Mouse (Mus musculus): ENCODE measurements at regions not wholly inside any gene's neighbourhood (a gene's known extent, or its start where the extent isn't known, plus 50 kb on each side); places are given as distances from the start of the nearest gene placed in this dataset.

GRCm38 (mm10) chr13:52187841-52188604 lies 341.5 kb downstream of the Gadd45g start:
- Histone ChIP-seq H3K4me1 (ENCODE audit: control insufficient read depth, insufficient read depth, low read length) (peaks cover 27% of the 10 kb centered on the region), H3K4me3 (ENCODE audit: insufficient read depth, low read length) (no peak overlapping the region), H3K27ac (ENCODE audit: insufficient read depth, low read depth, low read length) (no peak overlapping the region)
- TF ChIP-seq POLR2A (IDR thresholded peaks at IDR 0.05; ENCODE audit: borderline replicate concordance, low read depth, low read length) (no peak), CTCF (IDR thresholded peaks at IDR 0.05; ENCODE audit: low read depth, low read length) (no peak)

GRCm38 (mm10) chr13:52188605-52189003 lies 342.1 kb downstream of the Gadd45g start:
- TF ChIP-seq POLR2A (IDR thresholded peaks at IDR 0.05; ENCODE audit: borderline replicate concordance, low read depth, low read length) (no peak), CTCF (IDR thresholded peaks at IDR 0.05; ENCODE audit: low read depth, low read length) (no peak)
- Histone ChIP-seq H3K27ac (ENCODE audit: insufficient read depth, low read depth, low read length) (no peak overlapping the region), H3K4me3 (ENCODE audit: insufficient read depth, low read length) (no peak overlapping the region), H3K4me1 (ENCODE audit: control insufficient read depth, insufficient read depth, low read length) (peaks cover 27% of the 10 kb centered on the region)

DNA sequence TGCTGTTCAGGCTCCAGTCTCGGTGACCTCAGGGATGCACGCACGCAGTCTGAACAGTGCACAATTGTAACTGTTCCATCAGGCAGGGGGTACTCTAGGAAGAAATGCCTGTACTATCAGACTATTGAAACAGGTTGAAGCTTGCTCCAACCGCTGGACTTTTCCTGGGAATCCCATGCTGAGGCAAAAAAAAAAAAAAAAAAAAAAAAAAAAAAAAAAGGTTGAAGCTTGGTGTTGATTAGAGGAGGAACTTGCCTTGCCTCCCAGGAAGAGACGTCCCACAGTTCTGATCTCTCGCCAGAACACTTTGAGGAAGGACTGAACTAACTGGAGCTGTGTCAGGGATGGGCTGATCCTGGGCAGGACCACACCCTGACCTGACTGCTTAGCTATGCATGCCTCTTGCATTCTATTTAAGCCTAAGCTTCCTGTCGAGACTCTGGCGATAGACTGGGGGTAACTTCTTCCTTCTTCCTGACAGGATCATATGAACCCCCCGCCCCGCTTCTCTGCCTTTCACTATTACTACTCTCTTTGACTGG lies 341.6 kb downstream of the Diras2 start:
- Histone ChIP-seq H3K4me1 (ENCODE audit: control insufficient read depth, insufficient read depth, low read length) (peaks cover 27% of the 10 kb centered on the region), H3K4me3 (ENCODE audit: insufficient read depth, low read length) (no peak overlapping the region), H3K27ac (ENCODE audit: insufficient read depth, low read depth, low read length) (no peak overlapping the region)
- TF ChIP-seq CTCF (IDR thresholded peaks at IDR 0.05; ENCODE audit: low read depth, low read length), result no peak
- no peak for TF ChIP-seq POLR2A (IDR thresholded peaks at IDR 0.05; ENCODE audit: borderline replicate concordance, low read depth, low read length)

DNA sequence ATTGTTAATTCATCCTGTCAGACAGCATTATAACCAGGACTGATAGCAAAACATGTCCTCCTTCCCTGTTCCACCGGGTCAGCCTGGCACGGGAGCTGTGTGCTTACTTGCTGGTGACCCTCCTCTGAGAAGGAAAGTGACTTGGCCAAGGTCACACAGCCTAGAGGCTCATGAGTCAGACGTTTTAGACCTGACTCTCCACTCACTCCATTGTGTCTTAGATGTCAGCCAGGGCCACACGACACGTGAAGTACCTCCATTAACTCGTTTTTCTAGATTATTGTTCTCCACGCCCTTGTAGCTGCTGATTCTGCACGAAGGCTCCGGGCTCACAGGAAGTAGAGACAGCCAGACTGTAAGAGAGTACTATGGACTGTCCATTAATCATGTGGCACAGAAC lies 340.8 kb downstream of the Diras2 start:
- no peak overlapping the region for H3K4me3 ChIP-seq (ENCODE audit: insufficient read depth, low read length)
- no peak for TF ChIP-seq CTCF (IDR thresholded peaks at IDR 0.05; ENCODE audit: low read depth, low read length)
- no peak for TF ChIP-seq POLR2A (IDR thresholded peaks at IDR 0.05; ENCODE audit: borderline replicate concordance, low read depth, low read length)
- peaks cover 27% of the 10 kb centered on the region for H3K4me1 ChIP-seq (ENCODE audit: control insufficient read depth, insufficient read depth, low read length)
- no peak overlapping the region for H3K27ac ChIP-seq (ENCODE audit: insufficient read depth, low read depth, low read length)

DNA sequence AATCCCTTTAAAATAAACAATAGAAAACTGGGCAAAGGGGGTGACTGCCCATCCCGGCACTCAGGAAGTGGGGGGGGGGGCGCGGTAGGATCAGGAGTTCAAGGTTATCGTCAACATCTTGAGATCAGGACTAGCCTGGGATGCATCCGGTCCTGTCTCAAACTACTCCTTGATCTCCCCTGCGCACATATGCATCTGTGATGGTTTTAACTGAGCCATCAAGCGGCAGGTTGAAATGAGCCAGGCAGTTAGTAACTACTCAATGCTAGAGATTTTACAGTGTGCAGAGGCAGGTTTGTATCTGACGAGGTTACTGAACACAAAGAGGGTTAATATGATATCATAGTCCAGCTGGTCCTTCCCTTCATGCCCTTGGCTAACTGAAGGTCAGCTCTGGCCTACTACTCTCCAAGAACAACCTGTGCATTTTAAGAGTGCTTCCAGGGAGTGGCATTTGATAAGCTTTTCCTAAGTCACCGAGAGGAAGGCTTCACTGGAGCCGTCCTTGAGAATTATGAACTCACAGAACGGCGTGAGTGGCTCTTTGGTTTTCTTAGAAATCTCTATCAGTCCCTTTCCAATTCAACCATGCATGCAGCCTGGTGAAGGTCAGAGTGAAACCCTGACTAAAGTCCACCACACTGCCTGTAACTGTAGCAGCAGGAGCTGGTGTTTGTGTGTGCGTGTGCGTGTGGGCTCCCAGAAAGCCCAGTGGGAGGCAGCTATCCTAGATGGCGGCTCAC lies 340.1 kb downstream of the Diras2 start:
- Histone ChIP-seq H3K27ac (ENCODE audit: insufficient read depth, low read depth, low read length) (no peak overlapping the region), H3K4me1 (ENCODE audit: control insufficient read depth, insufficient read depth, low read length) (peaks cover 27% of the 10 kb centered on the region), H3K4me3 (ENCODE audit: insufficient read depth, low read length) (no peak overlapping the region)
- TF ChIP-seq POLR2A (IDR thresholded peaks at IDR 0.05; ENCODE audit: borderline replicate concordance, low read depth, low read length), result no peak
- no peak for TF ChIP-seq CTCF (IDR thresholded peaks at IDR 0.05; ENCODE audit: low read depth, low read length)

DNA sequence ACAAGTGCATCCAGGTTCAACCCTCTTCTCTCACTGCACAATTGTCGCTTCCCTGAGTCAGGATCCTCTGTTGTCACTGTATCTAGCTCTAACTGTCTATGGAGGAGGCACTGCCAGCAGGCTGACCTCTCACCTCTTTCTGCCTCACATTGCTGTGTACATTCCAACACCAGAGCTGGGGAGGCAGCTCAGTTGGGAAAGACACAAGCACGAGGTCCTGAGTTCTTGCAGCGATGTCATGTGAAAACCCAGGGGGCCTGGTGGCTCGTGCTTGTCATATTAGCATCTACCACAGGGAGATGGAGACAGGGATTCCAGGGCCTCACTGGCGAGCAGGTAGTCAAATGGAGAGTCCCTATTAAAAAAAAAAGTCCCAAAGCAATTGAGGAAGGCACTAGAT lies 334.2 kb downstream of the Diras2 start:
- no peak overlapping the region for H3K4me3 ChIP-seq (ENCODE audit: insufficient read depth, low read length)
- H3K4me1 ChIP-seq (ENCODE audit: control insufficient read depth, insufficient read depth, low read length), result no peaks in the 10 kb centered on the region
- TF ChIP-seq CTCF (IDR thresholded peaks at IDR 0.05; ENCODE audit: low read depth, low read length) (no peak), POLR2A (IDR thresholded peaks at IDR 0.05; ENCODE audit: borderline replicate concordance, low read depth, low read length) (no peak)
- no peak overlapping the region for H3K27ac ChIP-seq (ENCODE audit: insufficient read depth, low read depth, low read length)

DNA sequence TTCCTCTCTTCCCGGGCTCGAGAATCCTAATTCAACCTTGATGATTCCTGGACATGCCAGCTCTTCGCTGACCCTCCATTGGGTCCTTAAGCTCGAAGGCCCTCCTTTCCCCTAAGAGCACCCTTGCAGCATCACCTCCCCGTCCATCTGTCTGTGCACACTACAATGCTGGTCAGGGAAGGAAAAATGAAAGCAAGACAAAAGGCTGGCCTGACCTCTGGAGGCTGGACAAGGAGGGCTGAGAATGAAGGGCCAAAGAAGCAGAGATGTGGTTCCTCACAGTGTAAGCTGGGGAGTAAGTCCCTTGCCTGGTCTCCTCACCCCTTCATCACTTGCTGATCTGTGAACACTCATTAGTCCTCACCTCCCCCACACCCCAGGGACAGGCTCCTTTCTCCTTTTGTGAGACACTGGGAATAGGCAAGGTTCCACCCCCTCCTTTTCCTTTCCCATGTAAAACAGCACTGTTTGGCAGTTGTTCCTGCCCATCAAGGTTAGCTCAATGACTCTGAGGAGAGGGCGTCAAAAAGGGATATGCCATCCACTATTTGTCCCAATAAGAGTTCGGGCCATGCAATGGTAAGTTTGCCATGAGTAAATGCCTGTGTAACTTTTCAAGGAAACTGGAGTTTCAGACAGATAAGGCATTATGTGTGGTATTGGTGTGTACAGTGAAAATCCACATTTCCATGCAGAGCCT lies 332.3 kb downstream of the Diras2 start:
- Histone ChIP-seq H3K4me3 (ENCODE audit: insufficient read depth, low read length) (no peak overlapping the region), H3K4me1 (ENCODE audit: control insufficient read depth, insufficient read depth, low read length) (no peaks in the 10 kb centered on the region), H3K27ac (ENCODE audit: insufficient read depth, low read depth, low read length) (no peak overlapping the region)
- TF ChIP-seq CTCF (IDR thresholded peaks at IDR 0.05; ENCODE audit: low read depth, low read length) (no peak), POLR2A (IDR thresholded peaks at IDR 0.05; ENCODE audit: borderline replicate concordance, low read depth, low read length) (no peak)

DNA sequence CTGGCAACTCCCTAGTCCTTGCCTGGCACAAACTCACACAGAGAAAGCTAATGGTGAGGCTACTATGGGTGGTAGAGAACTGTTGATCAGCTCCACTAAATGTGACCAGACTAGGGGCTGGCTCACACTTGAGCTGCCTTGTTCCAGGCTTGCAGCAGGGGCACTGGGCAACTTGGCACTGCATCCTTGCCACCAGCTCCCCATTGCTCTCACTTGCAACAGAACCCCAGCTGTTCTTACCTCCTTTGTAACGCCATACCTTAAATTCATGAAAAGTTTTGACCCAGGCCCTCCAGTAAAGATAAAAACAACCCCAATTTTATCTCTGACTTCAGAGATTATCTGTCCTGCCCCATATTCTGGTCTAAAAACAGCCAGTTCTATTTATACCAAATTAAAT lies 328.7 kb downstream of the Diras2 start:
- TF ChIP-seq CTCF (IDR thresholded peaks at IDR 0.05; ENCODE audit: low read depth, low read length), result no peak
- no peak for TF ChIP-seq POLR2A (IDR thresholded peaks at IDR 0.05; ENCODE audit: borderline replicate concordance, low read depth, low read length)
- H3K4me1 ChIP-seq (ENCODE audit: control insufficient read depth, insufficient read depth, low read length), result no peaks in the 10 kb centered on the region
- no peak overlapping the region for H3K27ac ChIP-seq (ENCODE audit: insufficient read depth, low read depth, low read length)
- no peak overlapping the region for H3K4me3 ChIP-seq (ENCODE audit: insufficient read depth, low read length)

DNA sequence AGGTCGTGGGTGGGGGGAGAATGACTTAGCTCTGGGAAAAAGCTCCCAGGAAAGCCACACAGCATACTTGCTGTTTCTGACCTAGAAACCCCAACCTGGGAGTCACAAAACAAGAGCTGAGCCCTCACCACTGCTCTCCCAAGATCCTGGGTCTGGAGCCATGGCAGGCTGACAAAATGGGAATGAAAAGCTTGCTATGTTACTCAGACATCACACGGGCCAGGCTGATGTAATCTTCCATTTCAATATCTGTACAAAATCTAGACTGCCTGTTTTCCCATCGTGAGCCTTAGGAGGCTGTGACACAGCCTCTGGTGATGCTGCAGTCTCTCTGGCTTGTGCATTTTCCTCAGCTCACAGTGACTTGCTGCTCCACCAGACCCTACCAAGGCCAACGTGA lies 325.1 kb downstream of the Diras2 start:
- H3K4me3 ChIP-seq (ENCODE audit: insufficient read depth, low read length), result no peak overlapping the region
- TF ChIP-seq CTCF (IDR thresholded peaks at IDR 0.05; ENCODE audit: low read depth, low read length), result no peak
- TF ChIP-seq POLR2A (IDR thresholded peaks at IDR 0.05; ENCODE audit: borderline replicate concordance, low read depth, low read length), result no peak
- no peaks in the 10 kb centered on the region for H3K4me1 ChIP-seq (ENCODE audit: control insufficient read depth, insufficient read depth, low read length)
- H3K27ac ChIP-seq (ENCODE audit: insufficient read depth, low read depth, low read length), result no peak overlapping the region
